Mouse (Mus musculus) adrenal gland, adult 18-20 months (tissue): ENCODE results near the gene Trpc5. TPM values are rescaled to one million over a fixed set of nuclear protein-coding genes. Genes with fewer than 3 reads are reported as not detected.

Experiments
- DNase-seq, 2 experiments: peaks; one replicate each; pipeline ENCODE4 v3.0.0; 2021 to 2022; ENCODE audit warnings: low spot score in 2 of 2
- long read RNA-seq, 2 experiments: library from polyadenylated mRNA; stranded (forward); transcript quantifications; one replicate each; pipeline ENCODE4 v2.0.0; 2021
- total RNA-seq, 2 experiments: library from RNA; stranded (reverse); gene quantifications; 1 replicate in 1 of 2; 2 replicates in 1 of 2; pipeline ENCODE4 v1.2.3; 2021

Gene Trpc5
- total RNA-seq: 1 to 10 TPM; 2.2 to 2.3 TPM
- long read RNA-seq, experiment 1: 0 reads
- long read RNA-seq, experiment 2: 0 reads

DNA sequence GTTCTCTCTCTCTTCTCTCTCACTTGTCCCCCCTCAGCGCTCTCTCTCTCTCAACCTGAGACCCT is at the start of gene Trpc5:
Gene Trpc5, minus strand, starts transcription at position 39 of the 65 bp plus-strand sequence.
- no peak for DNase-seq

GRCm38 (mm10) chrX:144716330-144716729 is 28.4 kb upstream of the Trpc5 start:
- no peak for DNase-seq

- peak in 1 of 2 experiments; percentile 2 for DNase-seq
Measured at GRCm38 (mm10) chrX:144689859-144690181, 1.8 kb upstream of the Trpc5 start.

DNA sequence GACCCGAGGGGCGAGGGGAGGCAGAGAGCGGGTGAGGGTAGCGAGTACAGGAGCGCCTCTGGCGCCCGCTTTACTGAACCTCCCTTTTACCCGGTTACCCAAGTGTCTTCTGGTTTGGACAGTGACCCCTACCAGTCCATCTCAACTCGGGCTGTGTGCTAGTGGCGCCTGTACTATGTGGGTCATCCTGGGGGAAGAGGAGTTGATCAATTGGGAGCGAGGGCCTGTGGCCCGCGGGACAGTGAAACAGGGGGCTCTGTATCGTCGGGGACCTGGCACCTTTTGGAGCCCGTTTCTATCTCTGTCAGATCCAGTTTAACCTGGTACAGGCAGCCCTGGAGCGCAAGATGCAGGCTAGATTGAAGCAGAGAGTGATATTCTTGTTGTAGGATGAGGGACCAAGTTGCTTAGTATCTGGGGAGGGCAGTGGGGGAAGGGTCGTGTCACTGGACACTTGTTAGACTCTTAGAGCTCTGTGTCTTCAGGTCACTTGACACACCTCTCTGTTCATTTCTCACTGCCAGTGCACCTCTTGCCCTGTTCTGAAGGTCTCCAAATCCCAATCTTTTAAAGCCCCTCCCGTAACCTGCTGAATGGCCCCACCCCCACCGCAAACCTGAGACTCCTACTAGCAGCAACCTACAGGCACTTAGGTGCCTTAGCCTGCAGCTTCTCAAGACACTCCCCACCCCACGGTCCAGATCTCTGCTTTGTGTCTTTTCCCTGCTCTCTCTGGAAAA is 1.3 kb upstream of the Trpc5 start:
- DNase-seq: peak in 1 of 2 experiments; percentile 4

GRCm38 (mm10) chrX:144688207-144689118 is 483 bp upstream of the Trpc5 start, which contains the start of gene Rtl4:
Gene Rtl4, plus strand, starts transcription at chrX:144688907.
- DNase-seq: no peak

- DNase-seq: no peak
Measured at GRCm38 (mm10) chrX:144687742-144688141, 238 bp downstream of the Trpc5 start.

GRCm38 (mm10) chrX:144652196-144652595 is 35.8 kb downstream of the Trpc5 start:
- DNase-seq: no peak

GRCm38 (mm10) chrX:144645394-144645793 is 42.6 kb downstream of the Trpc5 start:
- DNase-seq: no peak

DNA sequence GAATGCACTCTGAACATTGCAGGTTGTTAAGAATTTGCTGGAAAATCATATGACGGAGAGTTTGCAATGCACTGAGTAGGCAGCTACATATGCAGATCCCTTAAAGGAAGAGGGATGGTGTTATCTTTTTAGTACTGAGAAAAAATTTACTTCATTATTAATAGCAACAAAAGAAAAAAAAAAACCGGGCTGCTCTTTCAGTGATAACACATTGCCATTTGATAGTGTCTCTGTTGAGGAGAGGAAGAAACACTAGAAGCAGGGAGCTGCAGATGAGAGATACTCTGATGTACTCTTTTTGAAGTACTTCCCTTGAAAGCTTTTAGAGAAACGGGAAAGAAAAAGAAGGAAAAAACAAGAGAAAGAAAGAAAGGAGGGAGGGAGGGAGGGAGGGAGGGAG is 43.2 kb downstream of the Trpc5 start:
- no peak for DNase-seq

DNA sequence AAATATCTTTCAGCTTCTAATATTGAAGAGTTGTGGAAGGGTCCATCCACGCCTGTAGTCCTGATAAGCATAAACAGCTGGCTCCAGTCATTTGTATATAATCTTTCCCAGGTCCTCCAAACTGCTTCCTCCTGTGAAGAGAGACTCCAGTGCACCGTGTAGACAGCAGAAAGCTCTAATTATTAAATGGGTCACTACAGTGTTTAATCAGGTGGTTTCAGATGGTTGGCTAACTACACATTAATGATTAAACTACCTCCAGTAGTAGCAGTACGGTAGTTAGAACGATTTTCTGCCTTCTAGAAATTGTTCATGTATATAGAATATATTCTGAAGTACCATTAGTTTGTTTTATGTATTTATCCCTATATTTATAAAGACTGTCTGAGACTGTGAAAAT is 75.2 kb downstream of the Trpc5 start:
- DNase-seq: no peak

- DNase-seq: no peak
Measured at GRCm38 (mm10) chrX:144536431-144536830, 151.5 kb downstream of the Trpc5 start.

- DNase-seq: no peak
Measured at GRCm38 (mm10) chrX:144526042-144526441, 161.9 kb downstream of the Trpc5 start.

- no peak for DNase-seq
Measured at GRCm38 (mm10) chrX:144523239-144523638, 164.7 kb downstream of the Trpc5 start.

- DNase-seq: no peak
Measured at GRCm38 (mm10) chrX:144491394-144491793, 196.6 kb downstream of the Trpc5 start.

DNA sequence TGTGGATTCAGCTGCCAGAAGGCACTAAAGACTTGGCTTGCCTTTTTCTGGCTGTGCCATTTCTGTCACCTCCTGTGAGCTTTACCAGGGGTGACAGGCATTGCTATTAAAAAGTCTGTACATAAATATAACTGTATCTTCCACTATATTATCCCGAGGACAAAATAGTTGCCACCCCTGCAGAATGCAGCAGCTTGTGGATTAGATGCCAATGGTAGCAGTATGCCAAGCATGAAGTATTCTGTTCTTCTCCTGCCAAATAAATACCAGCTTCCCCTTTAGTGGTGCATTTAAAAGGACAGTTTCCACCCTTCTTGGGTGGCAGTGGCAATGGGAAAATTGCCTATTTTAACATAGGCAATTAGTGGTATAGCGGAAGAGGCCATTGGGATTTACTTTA is 223.6 kb downstream of the Trpc5 start:
- no peak for DNase-seq

DNA sequence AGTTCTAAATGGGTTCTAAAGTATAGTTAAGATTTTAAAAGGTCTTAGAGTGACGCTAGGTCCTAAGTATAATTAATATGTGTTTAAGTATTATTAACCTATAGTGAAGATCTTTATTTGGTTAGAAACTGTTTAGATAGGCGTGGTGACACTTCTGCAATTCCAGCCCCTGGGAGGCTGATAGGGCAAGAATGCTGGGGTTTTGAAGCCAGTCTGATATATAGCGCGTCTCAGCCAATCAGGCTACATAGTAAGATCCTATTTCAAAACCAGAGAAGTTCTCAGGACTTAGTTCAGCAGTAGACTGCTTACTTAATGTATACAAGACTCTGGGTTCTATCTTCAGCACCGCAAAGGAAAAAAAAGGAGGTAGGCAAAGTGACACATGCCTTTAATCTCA is 231.7 kb downstream of the Trpc5 start, which contains the start of gene Trpc5os:
Gene Trpc5os, plus strand, starts transcription at position 301 of the 400 bp plus-strand sequence.
- DNase-seq: no peak

- DNase-seq: no peak
Measured at GRCm38 (mm10) chrX:144423848-144424247, 264.1 kb downstream of the Trpc5 start.

- no peak for DNase-seq
Measured at GRCm38 (mm10) chrX:144421091-144421490, 266.9 kb downstream of the Trpc5 start.

DNA sequence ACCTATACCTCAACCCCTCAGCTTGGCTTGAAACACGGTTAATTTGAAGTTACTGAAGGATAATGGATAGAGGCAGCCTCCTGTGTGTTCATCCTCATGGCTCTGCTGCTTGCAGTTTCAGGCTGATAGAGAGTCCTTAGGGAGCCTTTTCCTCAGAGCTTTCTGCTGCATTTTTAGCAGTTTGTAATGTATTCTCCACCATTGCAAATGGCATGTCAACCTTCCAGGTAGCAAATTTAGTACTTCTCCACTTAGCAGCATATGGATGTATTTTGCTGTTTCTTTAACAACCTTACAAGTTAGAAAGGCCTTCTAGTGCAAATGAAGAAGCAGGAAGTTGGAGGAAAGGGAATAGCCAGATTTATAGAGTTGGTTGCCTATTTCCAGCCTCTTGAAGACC is 267.7 kb downstream of the Trpc5 start:
- DNase-seq: no peak

DNA sequence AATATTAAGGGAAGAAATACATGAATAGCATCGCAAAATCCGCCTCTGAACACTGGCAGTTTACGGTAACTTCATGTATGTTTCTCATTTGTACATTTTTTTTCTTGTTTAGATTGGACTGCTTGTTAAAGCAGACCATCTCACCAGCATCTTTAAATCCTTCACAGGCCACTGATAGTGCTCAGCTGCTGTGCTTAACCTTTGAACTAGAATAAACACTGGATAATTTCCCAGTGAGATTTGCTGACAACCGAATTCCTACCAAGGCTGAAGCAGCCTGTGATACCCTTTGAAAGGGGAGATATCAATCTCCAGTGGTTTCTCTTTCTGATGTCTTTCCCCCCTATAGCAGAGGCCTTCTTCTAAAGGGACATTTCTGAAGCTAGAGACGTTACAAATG is 279.9 kb downstream of the Trpc5 start:
- no peak for DNase-seq

DNA sequence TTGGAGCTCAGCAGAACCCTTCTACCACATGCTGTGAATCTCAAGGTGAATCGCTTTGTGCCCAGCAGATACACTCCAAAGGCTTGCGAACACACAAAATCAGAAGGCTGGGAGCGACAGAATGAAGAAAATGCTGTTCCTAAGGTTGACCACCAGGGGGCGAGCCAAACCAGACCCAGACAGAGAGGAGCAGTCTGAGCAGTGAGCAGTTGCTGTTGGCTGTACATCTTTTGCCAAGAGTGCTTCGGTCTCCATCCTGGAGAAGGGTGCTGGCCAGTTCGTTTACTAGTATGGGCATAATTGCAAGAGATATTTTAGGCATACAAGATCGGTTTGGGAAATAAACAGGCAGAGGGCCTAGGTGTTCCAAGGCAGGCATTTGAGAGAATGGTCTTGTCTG is 284.5 kb downstream of the Trpc5 start:
- DNase-seq: peak; percentile 31 to 43

DNA sequence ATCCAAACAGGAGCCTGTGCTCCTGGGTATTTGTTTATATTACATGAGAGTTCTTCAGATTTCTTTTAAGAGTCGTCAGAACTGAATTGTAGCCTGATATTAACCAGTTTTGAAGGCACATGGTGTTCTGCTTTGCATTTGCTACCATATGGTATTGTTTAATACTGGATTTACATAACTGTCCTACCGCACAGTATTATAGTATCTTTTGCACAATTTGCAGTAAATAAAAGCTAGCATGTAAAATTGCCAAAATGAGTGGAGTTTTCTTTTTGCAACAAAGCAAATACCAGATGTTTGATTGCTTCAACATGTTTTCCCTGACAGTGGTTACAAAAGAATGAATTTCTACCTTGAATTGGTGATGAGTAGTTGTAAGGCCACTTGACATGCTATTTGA is 313.8 kb downstream of the Trpc5 start:
- DNase-seq: no peak

DNA sequence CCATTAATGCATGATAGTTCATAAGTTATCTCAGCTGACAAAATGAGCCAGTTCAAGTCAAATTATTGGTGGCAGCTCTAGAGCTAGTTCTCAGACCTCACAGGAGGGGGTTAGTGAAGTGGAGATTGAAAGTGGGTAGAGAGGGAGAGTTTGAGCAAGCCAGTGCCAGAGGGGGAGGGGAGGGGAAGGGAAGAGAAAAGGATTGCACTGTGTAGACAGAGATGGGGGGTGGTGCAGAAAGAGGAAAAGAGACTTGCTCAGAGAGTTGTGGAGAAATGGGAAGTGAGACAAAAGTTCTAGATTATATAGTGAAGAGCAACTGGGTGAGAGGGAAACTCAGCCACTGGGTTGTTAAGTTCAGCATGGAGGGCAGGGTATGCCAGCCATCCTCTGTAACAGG is 349.6 kb downstream of the Trpc5 start:
- DNase-seq: no peak
